Mouse (Mus musculus): ENCODE measurements around the gene Smoc2. TPM values are rescaled to one million over a fixed set of nuclear protein-coding genes. Genes with fewer than 3 reads are reported as not detected.

Smoc2 gene
- total RNA-seq, 1 experiment from 2014 or later: 35.1 TPM

DNA sequence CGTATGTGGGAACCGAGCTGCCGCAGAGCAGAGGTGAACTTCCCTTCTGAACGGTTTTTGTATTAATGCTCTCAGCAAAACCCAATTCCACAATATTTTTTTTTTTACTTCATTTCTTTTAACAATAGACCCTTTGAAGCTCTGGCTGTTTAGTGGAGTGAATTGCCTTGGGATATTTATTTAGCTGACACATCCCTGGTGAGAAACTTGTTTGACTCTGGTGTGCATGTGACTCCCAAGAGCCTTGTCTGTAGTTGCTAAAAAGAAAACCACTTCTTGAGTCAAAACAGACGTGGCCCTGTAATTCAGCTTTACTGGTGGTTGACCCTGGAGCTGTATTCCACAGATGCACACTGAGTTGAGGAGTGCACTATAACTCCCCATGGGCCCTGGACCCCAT, 135.2 kb downstream of the Smoc2 start:
- DNase-seq: no peak

DNA sequence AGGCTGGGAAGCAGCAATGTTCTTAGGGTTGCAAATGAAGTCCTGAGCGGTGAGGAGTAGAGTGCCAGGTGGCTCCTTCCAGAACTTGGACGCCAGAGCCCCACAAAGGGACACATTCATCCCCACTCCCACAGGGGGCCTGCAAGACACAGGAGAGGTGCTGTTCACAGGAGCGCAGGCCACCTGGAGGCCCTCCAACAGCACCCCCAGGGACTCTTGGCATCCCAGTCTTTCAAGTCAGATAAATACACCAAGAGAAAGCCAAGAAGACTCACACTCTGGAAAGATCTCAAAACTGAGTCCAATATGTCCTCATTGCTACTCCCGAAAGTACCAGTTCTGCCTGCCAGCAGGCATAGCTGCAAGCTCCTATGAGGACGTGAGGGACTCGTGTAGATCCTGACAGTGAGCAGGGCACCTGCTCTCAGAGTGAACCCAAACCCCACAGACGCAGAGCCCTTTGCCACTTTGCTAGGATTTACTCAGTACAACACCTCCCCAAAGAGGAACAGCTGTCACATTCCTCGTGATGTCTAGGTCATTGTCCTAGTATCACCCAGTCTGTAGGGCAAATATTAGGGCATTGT, 141.2 kb downstream of the Smoc2 start:
- DNase-seq: peak; percentile 40

DNA sequence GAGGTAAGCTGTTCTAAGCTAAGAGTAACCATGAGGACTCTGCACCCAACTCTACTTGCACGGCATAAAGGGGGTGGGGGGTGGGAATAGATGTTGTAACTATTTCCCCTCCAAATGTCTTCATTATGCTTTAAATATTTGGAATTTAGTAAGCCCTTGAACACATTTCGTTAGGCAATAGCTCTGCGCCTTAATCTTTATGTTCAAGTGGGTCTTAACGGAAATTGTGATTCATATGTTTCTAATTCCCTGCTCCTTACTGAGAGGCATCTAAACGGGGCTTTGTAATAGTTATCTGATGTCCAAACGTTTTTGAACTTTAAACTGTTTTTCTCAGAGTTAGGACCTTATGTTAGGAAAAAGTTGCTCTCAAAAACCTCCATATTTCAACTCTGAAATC, 147.2 kb downstream of the Smoc2 start:
- DNase-seq: no peak

DNA sequence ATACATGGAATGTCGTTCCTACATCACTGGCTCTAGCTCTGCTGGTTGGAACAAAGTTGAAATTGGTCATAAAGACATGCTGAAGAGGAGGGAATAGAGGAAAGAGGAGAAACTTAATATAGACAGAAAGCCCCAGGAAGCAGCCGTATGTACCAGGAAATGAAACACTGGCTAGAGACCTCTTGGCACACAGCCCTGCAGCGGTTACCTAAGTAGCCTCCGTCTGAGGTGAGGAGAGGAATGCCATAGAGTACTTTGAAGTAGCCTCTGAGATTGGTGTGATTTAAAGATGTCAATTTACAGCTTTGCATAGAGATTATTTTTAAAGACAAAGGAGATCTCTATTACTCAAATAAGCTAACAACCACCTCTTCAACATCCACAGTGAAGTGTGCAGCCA, 155.4 kb downstream of the Smoc2 start:
- no peak for DNase-seq

DNA sequence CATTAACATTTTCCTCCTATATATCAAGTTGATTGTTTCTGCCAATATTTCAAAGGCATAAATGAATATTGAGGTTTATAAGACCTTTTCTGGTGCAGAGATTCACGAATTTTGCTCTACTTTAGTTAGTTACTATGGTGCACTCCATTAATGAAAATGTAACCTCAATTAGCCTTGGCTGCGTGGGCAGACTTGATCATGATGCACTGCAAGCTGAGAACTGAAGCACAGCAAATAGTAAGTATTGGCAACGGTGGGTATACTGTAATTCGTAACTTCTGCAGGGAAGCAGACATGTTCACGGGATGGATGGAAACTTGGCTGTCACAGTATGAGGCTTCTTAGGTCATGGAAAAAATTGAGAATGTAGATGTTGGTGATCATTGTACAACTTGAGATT, 166.3 kb downstream of the Smoc2 start:
- DNase-seq: no peak

DNA sequence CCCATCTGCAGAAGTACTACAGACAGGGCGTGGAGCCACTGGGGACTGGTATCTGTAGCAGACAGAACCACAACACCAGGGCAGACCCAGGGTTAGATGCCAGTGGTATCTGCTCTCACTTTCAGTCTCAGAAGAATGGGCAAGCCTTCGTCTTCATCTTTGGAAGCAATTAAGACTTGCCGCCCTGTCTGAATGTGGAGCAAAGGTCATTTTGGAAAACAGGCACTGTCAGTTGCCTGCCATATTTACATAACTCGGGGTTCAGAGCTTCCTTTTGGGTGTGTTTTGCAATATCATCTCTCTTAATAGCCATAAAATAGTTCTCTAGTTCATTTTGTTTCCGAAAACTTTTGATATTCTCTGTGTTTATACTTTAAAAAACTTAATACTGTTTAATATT, 168.0 kb downstream of the Smoc2 start:
- DNase-seq: no peak

Other genes with a start within 250 kb of the Smoc2 start
- not detected in 2 replicates for gene Gm7358, start 220.0 kb upstream of the Smoc2 start, total RNA-seq (2021)
- gene Dact2, start 75.2 kb upstream of the Smoc2 start, total RNA-seq (2021): 1.4 and 2.0 TPM in 2 replicates

Measured in adrenal gland, postnatal 14 days (tissue).